ENCODE assay signal across 8 mouse cellular contexts in the genomic region with DNA sequence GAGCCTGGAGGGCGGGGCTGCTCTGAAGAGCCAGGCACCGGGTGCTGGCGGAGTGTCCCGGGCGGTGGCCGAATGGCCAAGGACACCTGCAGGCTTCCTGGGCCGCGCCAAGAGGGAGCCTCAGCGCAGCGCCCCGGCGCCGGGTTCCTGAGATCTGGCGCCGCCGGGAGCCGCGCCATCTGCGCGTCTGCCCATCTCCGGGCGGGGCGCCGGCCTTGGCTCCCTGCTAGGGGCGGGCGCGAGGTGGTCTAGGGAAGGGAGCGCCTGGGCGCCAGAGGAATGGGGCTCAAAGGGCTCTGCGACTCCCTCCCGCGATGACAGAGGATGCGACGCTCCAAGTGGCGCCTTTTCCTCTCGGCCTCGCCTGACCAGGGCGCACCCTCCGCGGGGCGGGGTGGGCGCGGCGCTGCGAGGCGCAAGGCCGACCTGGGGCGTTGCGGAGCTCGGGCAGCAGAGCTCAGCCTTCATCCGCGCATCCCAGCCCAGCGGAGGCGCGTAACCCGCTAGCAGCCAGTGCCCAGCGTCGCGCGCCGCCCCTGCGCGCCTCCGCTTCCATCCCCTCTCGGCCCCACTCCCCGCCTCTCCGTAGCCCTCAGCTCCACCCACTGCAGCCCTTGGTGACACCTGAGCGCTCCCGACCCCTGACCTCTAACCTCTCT. TPM values are rescaled to one million over a fixed set of nuclear protein-coding genes. Genes with fewer than 3 reads are reported as not detected.
A peak's percentile ranks its signal among the peaks of the same experiment; 100 is the strongest.
DNase-seq lines count a peak whose midpoint lies in the region; ATAC-seq lines count a peak whose summit lies in the region.

No protein-coding gene starts in this region.

- H3K4me3 ChIP-seq in forebrain, embryonic 16.5 days (replicated peaks; ENCODE audit: low read length) = peak overlapping the region; percentile 59
- peak overlapping the region; percentile 37 for H3K4me3 ChIP-seq in liver, embryonic 13.5 days (replicated peaks)
- peak overlapping the region; percentile 52 for H3K4me3 ChIP-seq in stomach, embryonic 16.5 days (replicated peaks; ENCODE audit: low read length)

- H3K9me3 ChIP-seq in forebrain, embryonic 16.5 days (ENCODE audit: control insufficient read depth, low read length) = no peaks in the 10 kb centered on the region
- H3K9me3 ChIP-seq in liver, embryonic 13.5 days (replicated peaks) = no peaks in the 10 kb centered on the region
- no peaks in the 10 kb centered on the region for H3K9me3 ChIP-seq in stomach, embryonic 16.5 days (replicated peaks; ENCODE audit: control insufficient read depth, low read length)

- peak overlapping the region; percentile 61 for H3K9ac ChIP-seq in forebrain, embryonic 16.5 days (replicated peaks; ENCODE audit: low read depth, low read length)
- no peak overlapping the region for H3K9ac ChIP-seq in liver, embryonic 13.5 days
- H3K9ac ChIP-seq in stomach, embryonic 16.5 days (ENCODE audit: low read length) = peak overlapping the region; percentile 23; the same call in 1 of the 2 replicates

- DNase-seq in ovary, postnatal 36 days (ENCODE audit: low spot score) = peak; percentile 45
- no peak for DNase-seq in ovary, postnatal 14 days (ENCODE audit: low spot score)
- DNase-seq in cerebellum, adult 9-10 months = peak; percentile 72
- DNase-seq in liver, embryonic 13.5 days = no peak
- no peak for DNase-seq in left cerebral cortex, adult 11 months (ENCODE audit: low spot score)
- no peak for DNase-seq in layer of hippocampus, postnatal 14 days (ENCODE audit: low spot score in 2 of 2)

- H3K36me3 ChIP-seq in forebrain, embryonic 16.5 days (ENCODE audit: control insufficient read depth, insufficient read depth) = no peaks in the 10 kb centered on the region
- H3K36me3 ChIP-seq in liver, embryonic 13.5 days = no peaks in the 10 kb centered on the region
- H3K36me3 ChIP-seq in stomach, embryonic 16.5 days (ENCODE audit: control insufficient read depth, insufficient read depth, low read length) = no peaks in the 10 kb centered on the region

- H3K27ac ChIP-seq in forebrain, embryonic 16.5 days (ENCODE audit: low read length) = no peak overlapping the region
- H3K27ac ChIP-seq in liver, embryonic 13.5 days = no peak overlapping the region
- no peak overlapping the region for H3K27ac ChIP-seq in stomach, embryonic 16.5 days (ENCODE audit: low read length)

- under 1% methylated on average over 68 of the region's 69 CpGs for WGBS in forebrain, embryonic 16.5 days
- WGBS in liver, embryonic 13.5 days (ENCODE audit: insufficient replicate concordance) = 2% methylated on average over 64 of the region's 69 CpGs
- under 1% methylated on average over 68 of the region's 69 CpGs for WGBS in stomach, embryonic 16.5 days

- peaks cover 25% of the 10 kb centered on the region for H3K4me1 ChIP-seq in forebrain, embryonic 16.5 days (replicated peaks; ENCODE audit: control insufficient read depth, insufficient read depth, low read length)
- peaks cover 16% of the 10 kb centered on the region; the same call in 1 of the 2 replicates for H3K4me1 ChIP-seq in liver, embryonic 13.5 days (replicated peaks)
- peaks cover 21% of the 10 kb centered on the region for H3K4me1 ChIP-seq in stomach, embryonic 16.5 days (ENCODE audit: control insufficient read depth, insufficient read depth, low read length)

- ATAC-seq in forebrain, embryonic 16.5 days = peak; percentile 62
- no peak for ATAC-seq in liver, embryonic 13.5 days (ENCODE audit: low read depth)
- peak; percentile 26; the same call in 1 of the 2 replicates for ATAC-seq in stomach, embryonic 16.5 days (ENCODE audit: insufficient read depth, low FRiP score)

- H3K4me2 ChIP-seq in forebrain, embryonic 16.5 days (ENCODE audit: low read length) = peak overlapping the region; percentile 97
- H3K4me2 ChIP-seq in liver, embryonic 13.5 days = peak overlapping the region; percentile 51
- peak overlapping the region; percentile 83 for H3K4me2 ChIP-seq in stomach, embryonic 16.5 days (ENCODE audit: low read depth, low read length)

- peaks cover 69% of the 10 kb centered on the region for H3K27me3 ChIP-seq in forebrain, embryonic 16.5 days (replicated peaks; ENCODE audit: control insufficient read depth, insufficient read depth, low read length)
- H3K27me3 ChIP-seq in liver, embryonic 13.5 days = peaks cover 90% of the 10 kb centered on the region
- peaks cover 73% of the 10 kb centered on the region for H3K27me3 ChIP-seq in stomach, embryonic 16.5 days (ENCODE audit: control insufficient read depth, insufficient read depth, low read length)

RNA-seq across cellular contexts. Expression of gene Kcnc4, which starts 0.6 kb away (rescaled TPM):
- 1.7 and 2.3 TPM in 2 replicates for polyA plus RNA-seq in forebrain, embryonic 16.5 days (2015; fragmentation: Nextera tagmentation; extraction: Ambion mirVana)
- polyA plus RNA-seq in liver, embryonic 13.5 days (2015; fragmentation: Nextera tagmentation; extraction: Ambion mirVana) = not detected in 2 replicates
- polyA plus RNA-seq in stomach, embryonic 16.5 days (2015; fragmentation: Nextera tagmentation; extraction: Ambion mirVana) = 0.14 TPM in 1 of 2 replicates, not detected in the other
- total RNA-seq in layer of hippocampus, postnatal 14 days (2021) = 10 to 100 TPM; 33.1 to 35.8 TPM

RNA-seq across cellular contexts. Expression of gene Slc6a17, which starts 57.9 kb away (rescaled TPM):
- polyA plus RNA-seq in forebrain, embryonic 16.5 days (2015; fragmentation: Nextera tagmentation; extraction: Ambion mirVana) = 16.0 and 21.6 TPM in 2 replicates
- 0.27 and 0.37 TPM in 2 replicates for polyA plus RNA-seq in liver, embryonic 13.5 days (2015; fragmentation: Nextera tagmentation; extraction: Ambion mirVana)
- 2.1 and 2.2 TPM in 2 replicates for polyA plus RNA-seq in stomach, embryonic 16.5 days (2015; fragmentation: Nextera tagmentation; extraction: Ambion mirVana)
- total RNA-seq in layer of hippocampus, postnatal 14 days (2021) = 100 to 1,000 TPM; 281 to 304 TPM

Comparison
In these comparisons a context has a peak if more than half of its experiments do, and no peak if none do; other contexts are left out.
1. DNase-seq: peak in ovary, postnatal 36 days (single experiment) and cerebellum, adult 9-10 months (single experiment); none in ovary, postnatal 14 days (single experiment), liver, embryonic 13.5 days (single experiment), left cerebral cortex, adult 11 months (single experiment) and layer of hippocampus, postnatal 14 days (0 of 2).
2. Peak in every context shown above with its lines, with median percentiles within 50 percentile points of each other: H3K4me2 ChIP-seq and H3K4me3 ChIP-seq.